Mouse (Mus musculus): ENCODE data around the gene Zfp981. TPM values are rescaled to one million over a fixed set of nuclear protein-coding genes. Genes with fewer than 3 reads are reported as not detected.

The Zfp981 gene
- total and polyA plus RNA-seq, 2 experiments from 2014 or later = not detected

Other genes with a start within 250 kb of the Zfp981 start
- gene Zfp992, start 53.0 kb upstream of the Zfp981 start, total RNA-seq (2014; rRNA removed; ENCODE audit: low replicate concordance) = 1.8 and 3.2 TPM in 2 replicates
- 2.6 TPM in 2 replicates for gene Zfp992, start 53.0 kb upstream of the Zfp981 start, polyA plus RNA-seq (2015; fragmentation: Nextera tagmentation; extraction: Ambion mirVana)
- gene Zfp993, start 108.9 kb downstream of the Zfp981 start, total RNA-seq (2014; rRNA removed; ENCODE audit: low replicate concordance) = 0.50 and 10.0 TPM in 2 replicates
- 4.8 and 8.8 TPM in 2 replicates for gene Zfp993, start 108.9 kb downstream of the Zfp981 start, polyA plus RNA-seq (2015; fragmentation: Nextera tagmentation; extraction: Ambion mirVana)

All from heart, postnatal 0 days (tissue).